Mouse (Mus musculus) layer of hippocampus, adult 18-20 months (tissue): ENCODE data around the gene Zfp526. TPM values are rescaled to one million over a fixed set of nuclear protein-coding genes. Genes with fewer than 3 reads are reported as not detected.
"Not testable (repeated sequence)": the region's sequence is repeated elsewhere in the genome, so short reads cannot be mapped to it uniquely, and the experiment has no call there.

Experiments used
- DNase-seq, 2 experiments: peaks; one replicate each; pipeline ENCODE4 v3.0.0; 2022; ENCODE audit warnings: low spot score in 2 of 2
- total RNA-seq, 2 experiments: library from RNA; stranded (reverse); gene quantifications; 2 replicates each; pipeline ENCODE4 v1.2.3; 2021

Gene Zfp526
- total RNA-seq, 2 experiments from 2014 or later, result 12.6 to 12.7 TPM

DNA sequence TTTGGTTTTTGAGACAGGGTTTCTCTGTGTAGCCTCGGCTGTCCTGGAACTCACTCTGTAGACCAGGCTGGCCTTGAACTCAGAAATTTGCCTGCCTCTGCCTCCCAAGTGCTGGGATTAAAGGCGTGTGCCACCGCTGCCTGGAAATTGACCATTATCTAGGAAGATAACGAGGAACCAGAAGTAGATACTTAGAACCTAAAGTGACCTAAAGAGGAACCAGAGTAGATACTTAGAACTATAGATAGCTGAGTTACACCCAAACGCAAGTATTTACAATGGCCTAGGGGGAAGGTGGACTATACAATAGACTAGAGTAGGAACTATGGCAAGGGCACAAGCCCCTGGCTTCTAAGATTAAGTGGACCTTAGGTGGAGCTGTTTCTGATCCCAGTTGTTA is 44.5 kb downstream of the Zfp526 start:
- DNase-seq, result not testable (repeated sequence)

DNA sequence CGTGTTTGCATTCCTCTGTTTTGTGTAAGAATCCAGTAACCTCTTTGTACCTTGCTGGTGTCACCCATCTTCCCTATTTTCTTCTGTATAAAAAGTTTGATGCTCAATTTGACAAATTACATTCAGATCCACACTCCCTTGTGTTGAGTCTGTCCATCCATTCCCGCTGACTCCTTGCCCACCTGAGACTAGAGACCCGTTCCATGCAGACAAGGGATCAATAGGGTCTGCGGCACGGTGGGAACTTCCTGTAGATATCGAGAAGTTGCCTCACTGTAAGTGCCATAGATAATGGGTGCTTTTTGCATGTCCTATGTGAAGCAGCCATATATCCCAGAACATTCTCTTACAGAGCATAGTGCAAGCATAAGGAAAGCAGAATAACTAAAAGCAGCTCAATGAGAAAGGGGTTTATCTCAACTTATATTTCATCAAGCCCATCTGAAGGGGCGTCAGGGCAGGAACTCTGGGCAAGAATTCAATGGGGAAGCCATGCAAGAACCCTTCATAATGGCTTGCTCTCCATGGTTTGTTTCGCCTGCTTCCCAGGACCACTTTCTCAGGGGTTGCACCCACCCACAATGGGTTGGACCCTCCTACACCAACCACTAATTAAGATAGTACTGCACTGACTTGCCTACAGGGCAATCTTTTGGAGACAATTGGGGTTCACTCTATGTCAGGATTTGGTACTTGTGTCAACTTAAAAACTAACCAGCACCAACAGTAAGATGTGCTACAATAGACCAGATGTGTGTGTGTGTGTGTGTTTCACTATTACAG is 45.1 kb downstream of the Zfp526 start:
- no peak for DNase-seq

DNA sequence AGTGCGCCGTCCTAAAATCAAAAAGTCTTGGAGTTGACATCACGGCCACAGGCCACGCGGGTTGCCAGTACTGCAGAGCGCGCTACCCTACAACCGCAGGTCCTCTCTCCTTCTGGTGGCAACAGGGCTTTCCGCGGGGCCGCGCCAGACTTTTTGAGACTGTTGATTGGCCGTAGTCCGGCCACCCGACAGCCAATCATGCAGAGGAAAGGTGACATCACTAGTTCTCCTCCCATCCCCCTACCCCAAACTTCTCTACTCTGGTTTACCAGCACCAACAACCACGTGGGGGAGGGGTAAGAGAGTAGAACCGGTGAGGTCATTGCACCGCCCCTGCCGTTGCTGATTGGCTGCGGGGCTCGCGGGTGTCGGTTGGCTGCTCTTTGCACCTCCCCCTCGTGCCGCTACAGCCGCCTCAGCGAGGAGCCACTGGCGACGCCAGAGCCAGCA is 46.1 kb downstream of the Zfp526 start, which contains the start of gene Cic:
Cic (plus strand) TSS at position 404 of the 450 bp plus-strand sequence.
- peak; percentile 99 to 100 for DNase-seq

DNA sequence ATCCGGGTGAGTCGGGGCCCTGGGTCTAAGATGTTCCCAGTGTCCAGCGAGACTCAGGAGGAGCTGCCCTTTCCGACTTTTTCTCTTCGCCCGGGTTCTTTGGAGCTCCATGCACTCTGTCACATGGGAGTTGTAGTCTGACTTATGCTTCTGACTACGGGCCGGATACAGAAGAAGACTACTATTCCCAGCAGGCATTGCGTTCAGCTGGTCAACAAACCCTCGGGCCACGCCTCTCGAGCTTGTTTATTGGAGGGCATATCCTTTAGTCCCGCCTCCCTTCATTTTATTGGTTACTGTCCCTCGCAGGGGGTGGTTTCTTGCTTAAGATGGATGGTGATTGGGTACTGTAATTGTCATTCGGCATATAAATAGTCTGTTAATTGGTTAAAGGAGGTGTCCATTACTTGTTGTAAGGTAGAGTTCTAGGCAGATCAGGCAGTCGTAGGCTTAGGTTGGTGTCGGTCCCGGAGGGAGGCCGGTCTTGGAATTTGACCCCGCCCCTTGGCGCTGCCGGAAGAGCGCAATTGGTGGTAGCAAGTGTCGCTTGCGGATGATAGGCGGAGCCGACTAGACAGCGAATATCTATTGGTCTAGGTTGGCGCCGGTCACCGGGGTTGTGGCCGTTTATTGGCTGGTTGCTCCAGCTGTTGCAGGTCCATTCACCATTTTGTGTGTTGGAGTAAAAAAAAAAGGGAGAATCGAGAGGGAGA is 46.7 kb downstream of the Zfp526 start:
- peak; percentile 99 to 100 for DNase-seq

DNA sequence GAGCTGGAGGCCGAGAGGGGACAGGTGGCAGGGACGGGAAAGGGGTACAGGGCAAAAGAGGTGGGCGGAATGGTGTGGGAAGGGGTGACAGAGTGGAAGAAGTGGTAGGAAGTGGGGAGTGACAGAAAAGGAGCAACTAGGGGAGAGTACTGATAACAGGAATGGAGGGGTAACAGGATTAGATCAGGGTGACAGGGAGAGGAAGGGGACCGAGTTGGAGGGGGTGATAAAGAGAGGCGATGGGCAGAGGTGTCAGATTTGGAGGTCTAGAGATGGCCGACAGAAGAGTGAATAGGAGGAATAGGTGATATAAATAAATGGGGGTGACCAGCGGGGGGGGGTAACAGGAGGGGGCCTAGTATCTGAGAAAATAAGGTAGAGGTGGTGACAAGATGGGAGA is 47.4 kb downstream of the Zfp526 start:
- DNase-seq, result no peak

DNA sequence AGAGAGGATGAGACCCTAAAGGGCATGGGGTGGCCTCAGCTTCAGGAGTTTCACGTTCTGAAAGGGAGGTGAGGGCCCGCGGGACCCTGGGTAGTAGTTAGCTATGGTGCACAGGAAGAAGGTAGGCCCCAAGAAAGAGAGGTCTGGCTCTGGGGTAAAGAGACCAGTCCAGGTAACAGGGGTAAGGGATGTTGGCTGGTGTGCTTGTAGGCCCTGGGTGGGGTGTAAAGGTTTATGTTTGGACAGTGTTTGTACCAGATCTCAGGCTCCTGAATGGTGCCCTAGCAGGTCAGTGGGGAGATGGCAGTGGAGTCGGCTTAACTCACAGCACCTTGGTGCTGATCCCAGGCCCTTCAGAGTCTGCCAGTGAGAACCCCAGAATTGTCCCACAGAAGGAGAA is 47.8 kb downstream of the Zfp526 start:
- DNase-seq, result no peak

DNA sequence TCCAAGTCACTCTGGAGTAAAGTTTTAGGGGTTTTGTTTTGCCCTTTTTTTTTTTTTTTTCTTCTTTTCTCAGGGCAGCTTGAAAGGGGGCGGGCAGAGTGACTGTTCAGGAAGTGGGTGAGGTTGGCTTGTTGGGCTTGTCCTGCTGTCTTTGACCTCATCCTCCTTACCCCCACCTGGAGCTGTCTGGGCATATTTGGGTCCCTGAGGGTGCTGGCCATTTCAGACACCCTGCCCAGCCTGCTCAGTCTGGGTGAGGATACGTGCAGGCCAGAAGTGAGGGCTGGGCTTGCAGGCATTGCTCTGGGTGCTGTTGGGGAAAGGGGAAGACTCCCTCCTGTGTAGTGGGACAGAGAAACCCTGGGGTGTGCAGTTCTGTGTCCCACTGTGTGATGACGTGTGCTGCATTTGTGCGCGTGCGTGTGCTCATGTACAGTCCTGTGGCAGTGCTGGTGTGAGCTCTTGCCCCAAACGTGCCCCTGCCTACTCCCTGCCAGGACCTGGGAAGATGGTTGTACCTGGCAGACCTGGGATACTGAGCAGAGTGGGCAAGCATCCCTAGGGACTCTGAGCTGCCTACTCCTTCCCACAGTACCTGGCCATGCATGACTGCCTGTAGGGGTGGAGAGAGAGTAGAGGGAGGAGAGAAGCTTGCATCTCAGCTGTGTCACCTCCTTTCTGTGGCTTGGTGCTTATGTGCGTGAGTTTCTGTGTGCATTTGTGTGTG is 48.5 kb downstream of the Zfp526 start:
- no peak for DNase-seq

DNA sequence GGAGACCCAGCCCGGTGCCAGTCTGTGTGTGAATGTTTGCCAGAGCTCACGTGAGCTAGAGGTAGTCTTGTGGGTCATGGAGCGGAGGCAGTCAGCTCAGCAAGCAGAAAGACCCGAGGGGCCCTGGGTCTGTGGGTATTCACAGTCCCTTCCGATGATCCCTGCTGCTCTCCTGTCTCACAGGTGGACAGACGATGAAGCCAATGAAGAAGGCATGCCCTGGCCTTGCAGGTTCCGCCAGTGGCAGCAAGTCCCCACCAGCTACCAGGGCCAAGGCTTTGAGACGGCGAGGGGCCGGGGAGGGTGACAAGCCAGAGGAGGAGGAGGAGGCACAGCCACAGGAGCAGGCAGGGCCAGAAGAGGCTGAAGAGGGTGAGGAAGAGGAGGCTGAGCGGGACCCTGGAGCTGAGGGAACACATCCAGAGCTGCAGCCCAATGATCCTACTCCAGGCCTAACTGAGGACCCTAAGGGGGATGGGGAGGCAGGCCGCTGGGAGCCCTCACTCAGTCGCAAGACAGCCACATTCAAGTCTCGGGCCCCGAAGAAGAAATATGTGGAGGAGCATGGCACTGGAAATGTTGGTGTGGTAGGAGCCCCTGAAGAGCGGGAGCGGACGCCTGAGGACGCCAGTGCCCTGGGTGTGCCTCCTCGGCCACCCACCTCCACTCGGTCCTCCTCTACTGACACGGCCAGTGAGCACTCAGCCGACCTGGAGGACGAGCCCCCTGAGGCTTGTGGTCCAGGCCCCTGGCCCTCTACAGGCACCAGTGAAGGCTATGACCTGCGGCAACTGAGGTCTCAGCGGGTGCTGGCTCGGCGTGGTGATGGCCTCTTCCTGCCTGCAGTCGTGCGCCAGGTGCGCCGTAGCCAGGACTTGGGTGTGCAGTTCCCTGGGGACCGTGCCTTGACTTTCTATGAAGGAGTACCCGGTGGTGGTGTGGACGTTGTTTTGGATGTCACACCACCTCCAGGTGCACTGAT is 49.7 kb downstream of the Zfp526 start:
- DNase-seq, result no peak

DNA sequence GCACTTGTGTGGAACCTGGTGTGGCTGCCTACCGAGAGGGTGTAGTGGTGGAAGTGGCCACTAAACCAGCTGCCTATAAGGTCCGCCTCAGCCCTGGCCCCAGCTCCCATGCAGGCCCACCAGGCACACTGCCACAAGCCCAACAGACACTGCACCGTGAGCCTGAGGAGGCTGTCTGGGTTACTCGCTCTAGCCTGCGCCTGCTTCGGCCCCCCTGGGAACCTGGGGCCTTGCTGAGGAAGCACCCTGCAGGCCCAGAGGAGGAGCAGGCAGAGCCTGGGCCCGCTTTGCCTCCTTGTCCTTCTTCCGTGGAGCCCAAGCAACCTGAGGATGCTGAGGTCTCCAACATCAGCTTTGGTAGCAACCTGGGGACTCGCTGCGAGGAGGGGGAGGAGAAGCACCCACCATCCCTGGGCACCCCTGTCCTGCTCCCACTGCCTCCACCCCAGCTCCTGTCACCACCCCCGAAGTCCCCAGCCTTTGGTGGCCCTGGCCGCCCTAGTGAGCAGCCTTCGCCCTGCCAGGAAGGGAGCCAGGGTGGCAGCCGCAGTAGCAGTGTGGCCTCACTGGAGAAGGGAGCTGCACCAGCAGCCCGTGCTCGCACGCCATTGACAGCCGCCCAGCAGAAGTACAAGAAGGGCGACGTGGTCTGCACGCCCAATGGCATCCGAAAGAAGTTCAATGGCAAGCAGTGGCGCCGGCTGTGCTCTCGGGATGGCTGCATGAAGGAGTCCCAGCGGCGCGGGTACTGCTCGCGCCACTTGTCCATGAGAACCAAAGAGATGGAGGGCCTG is 50.6 kb downstream of the Zfp526 start:
- no peak for DNase-seq

DNA sequence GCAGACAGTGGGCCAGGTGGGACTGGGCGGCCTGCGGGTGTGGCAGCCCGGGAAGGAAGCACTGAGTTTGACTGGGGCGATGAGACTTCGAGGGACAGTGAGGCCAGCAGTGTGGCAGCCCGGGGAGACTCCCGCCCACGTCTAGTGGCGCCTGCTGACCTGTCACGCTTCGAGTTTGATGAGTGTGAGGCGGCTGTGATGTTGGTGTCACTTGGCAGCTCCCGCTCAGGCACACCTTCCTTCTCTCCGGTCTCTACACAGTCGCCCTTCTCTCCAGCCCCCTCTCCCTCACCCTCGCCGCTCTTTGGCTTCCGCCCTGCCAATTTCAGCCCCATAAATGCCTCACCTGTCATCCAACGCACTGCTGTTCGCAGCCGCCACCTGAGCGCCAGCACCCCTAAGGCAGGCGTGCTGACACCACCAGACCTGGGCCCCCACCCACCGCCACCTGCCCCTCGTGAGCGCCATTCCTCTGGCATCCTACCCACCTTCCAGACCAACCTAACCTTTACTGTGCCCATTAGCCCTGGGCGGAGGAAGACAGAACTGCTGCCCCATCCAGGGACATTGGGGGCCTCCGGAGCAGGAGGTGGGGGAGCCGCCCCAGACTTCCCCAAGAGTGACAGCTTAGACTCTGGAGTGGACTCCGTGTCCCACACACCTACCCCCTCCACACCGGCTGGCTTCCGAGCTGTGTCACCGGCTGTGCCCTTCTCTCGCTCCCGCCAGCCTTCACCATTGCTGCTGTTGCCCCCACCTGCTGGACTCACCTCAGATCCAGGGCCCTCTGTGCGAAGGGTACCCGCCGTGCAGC is 51.4 kb downstream of the Zfp526 start:
- DNase-seq, result no peak

DNA sequence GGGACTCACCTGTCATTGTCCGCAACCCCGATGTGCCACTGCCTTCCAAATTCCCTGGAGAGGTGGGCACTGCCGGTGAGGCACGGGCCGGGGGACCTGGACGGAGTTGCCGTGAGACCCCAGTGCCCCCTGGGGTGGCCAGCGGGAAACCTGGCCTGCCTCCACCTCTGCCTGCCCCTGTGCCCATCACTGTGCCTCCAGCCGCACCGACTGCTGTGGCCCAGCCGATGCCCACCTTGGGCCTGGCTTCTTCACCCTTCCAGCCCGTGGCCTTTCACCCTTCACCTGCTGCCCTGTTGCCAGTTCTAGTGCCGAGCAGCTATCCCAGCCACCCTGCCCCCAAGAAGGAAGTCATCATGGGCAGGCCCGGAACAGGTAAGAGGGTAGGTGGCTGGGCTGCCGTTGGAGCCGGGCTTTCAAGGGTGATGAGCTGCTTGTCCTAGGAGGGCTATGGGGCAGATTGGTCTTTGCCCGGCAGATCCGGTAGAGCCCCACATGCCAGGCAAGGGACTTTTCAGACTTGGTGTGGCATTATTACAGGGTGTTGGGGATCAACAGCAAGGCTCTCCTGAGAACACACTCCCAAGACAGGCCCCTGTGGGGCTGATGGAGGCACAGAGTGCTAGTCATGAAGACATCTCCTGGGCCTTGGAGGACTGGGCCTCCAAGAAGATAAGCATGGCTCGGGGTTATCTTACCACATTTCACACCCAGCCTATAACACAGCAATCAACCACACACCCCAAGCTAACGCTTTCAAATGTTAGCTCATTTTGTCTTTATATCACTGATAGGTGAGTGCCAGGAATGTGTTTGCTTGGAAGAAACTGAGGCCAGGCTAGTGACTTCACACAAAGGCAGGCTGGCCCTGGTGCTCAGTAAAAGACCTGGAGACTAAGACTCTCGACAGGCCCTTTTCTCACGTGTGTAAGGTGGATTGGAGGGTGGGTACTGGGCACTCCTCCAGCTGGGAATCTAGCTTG is 52.3 kb downstream of the Zfp526 start:
- DNase-seq, result no peak

DNA sequence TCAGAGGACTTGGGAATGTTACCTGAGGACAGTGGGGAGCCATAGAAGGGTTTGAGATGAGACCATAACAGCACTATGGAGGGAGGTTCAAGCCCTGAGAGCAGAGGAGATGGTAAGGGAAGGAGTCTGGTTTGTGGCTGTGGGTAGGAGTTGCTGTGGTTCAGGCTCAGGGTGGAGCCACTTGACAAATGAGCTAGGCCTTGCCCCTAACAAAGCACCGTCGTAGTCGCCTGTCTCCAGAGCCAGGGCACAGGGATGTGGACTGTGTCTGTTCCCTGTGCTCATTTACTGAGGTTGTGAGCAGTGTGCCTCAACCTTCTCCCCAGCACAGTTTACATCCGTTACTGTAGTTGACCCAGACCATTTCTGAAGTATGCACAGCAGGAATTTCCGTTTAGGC is 53.3 kb downstream of the Zfp526 start:
- no peak for DNase-seq

DNA sequence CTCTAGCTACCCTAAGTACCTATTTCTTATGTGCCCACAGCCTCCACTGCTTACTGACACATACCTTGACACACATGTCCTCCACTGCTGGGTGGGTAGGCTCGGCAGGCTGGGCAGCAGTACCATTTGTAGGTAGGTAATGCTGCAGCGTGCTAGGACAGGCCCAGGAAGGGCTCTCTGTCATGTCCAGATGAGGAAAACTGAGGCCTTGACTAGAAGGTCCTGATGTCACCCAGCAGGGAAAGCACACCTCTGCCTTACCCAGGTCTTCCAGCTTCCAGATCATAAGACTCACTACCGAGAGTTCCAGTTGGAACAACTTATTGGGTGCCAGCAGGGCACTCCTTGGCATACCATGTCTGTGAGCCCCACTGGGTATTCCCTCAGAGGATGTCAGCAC is 53.8 kb downstream of the Zfp526 start:
- DNase-seq, result no peak

DNA sequence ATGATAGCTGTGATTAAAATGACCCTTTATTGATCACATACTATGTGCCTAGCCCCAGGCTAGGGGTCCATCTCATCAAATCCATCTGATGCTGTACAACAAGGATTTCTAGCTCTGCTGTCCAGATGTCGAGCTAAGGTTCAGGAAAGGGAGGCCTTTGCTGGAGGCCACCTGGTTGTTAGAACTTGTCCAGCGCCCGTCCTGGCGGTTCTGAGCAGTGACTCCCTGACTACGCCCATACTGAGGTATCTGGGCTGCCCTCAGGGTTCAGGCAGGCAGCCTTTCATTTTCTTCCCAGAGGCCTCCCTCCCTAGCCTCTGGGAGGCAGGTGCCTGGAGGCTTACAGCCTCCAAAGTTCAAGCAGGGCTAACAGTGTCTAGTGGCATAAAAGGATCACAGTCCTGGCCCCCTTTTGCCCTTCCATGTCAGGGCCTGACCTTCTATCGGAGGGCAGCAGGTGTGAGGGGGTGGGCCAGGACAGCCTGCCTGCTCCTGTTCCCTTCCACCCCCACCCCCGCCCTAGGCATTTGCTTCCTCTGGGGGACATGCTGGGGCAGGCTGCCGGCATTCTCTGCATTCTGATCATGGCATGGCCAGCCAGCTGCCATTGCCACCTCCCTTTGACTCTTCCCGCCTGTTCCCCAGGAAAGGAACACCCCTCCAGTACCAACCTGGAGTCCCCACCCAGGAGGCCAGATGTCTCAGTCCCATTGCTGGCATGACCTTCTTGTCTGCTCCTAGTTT is 54.5 kb downstream of the Zfp526 start:
- no peak for DNase-seq
